Comparison of ENCODE assay signal across 8 mouse cellular contexts in the genomic region with DNA sequence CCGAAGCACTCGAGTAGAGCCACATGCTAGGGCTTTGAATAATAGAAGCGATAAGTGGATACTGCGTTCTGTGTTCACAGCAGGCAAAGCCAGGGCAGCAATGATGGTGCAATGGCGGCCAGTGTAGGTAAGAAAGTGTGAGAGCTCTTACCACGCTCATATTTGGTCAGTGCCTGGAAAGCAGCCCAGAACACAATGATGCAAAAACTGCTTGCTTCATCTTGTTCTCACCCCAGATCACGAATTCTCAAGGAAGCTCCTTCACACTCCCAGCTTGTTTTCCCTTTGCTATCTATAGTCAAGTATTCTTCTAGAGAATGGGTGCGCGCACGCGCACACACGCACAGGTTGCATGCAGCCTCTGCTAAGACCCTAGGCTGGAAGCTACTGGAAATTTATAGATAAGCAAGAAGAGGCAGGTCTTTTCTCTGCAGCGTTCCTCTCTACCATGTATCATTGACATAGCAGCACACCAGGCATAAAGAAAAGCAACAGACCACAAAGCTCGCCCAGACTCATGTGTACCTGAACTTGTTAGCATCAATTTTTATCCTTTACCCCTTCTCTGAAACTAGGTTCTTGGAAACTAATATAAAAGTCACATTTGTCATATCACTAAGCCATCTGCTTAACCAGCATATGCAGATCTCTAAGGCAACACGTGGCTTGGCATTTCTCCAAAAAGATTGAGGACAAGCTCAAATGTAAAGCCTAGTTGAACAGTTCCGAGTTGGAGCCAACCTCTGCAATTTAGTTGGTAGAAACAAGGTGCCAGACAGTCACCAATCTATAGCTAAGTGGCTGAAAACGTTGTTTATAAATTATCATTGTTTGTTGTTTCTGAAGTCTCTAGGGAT. TPM values are rescaled to one million over a fixed set of nuclear protein-coding genes. Genes with fewer than 3 reads are reported as not detected.
DNase-seq lines count a peak whose midpoint lies in the region.

No protein-coding gene starts in this region.

- intact Hi-C loops in left cerebral cortex, postnatal 25 days (cut with DNase I) = loop anchor here (5.0 kb wide), 1 partner anchor 45 kb away; a partner anchor contains a TSS

- DNase-seq in adrenal gland, postnatal 14 days = peak; percentile 61
- DNase-seq in adrenal gland, adult 8-10 months = no peak
- DNase-seq in retina, postnatal 1 day = peak; percentile 58
- no peak for DNase-seq in retina, embryonic 14.5 days (ENCODE audit: low spot score)
- DNase-seq in left cerebral cortex, postnatal 25 days (ENCODE audit: low spot score in 2 of 2) = peak; percentile 65 to 89
- peak; percentile 82 for DNase-seq in telencephalon, adult 2 months (ENCODE audit: low read depth, low spot score)
- DNase-seq in thymus, postnatal 10 days (ENCODE audit: low spot score in 2 of 2) = no peak
- no peak for DNase-seq in gastrocnemius, postnatal 10 days

RNA-seq across cellular contexts. Expression of a gene that starts 44.8 kb away (rescaled TPM):
- 20.6 and 25.9 TPM in 2 replicates for total RNA-seq in adrenal gland, postnatal 14 days (2021)
- 10 to 100 TPM; 16.0 to 32.1 (median 23.2) TPM for total RNA-seq in adrenal gland, adult 8-10 months (2022)
- total RNA-seq in left cerebral cortex, postnatal 25 days (2021) = 100 to 1,000 TPM; 161 to 177 TPM
- total RNA-seq in gastrocnemius, postnatal 10 days (2021) = 10 to 100 TPM in 1 of 2 experiments, 1 to 10 TPM in 1; 9.7 to 11.3 TPM

Comparison
In these comparisons a context has a peak if more than half of its experiments do, and no peak if none do; other contexts are left out.
1. DNase-seq: peak in adrenal gland, postnatal 14 days (single experiment), retina, postnatal 1 day (single experiment), left cerebral cortex, postnatal 25 days (2 of 2) and telencephalon, adult 2 months (single experiment); none in adrenal gland, adult 8-10 months (single experiment), retina, embryonic 14.5 days (single experiment), thymus, postnatal 10 days (0 of 2) and gastrocnemius, postnatal 10 days (single experiment).